Mouse (Mus musculus): ENCODE results near the gene Mid1. TPM values are rescaled to one million over a fixed set of nuclear protein-coding genes. Genes with fewer than 3 reads are reported as not detected.

The Mid1 gene
- total and polyA plus RNA-seq, 2 experiments, result 1.7 to 2.5 TPM

DNA sequence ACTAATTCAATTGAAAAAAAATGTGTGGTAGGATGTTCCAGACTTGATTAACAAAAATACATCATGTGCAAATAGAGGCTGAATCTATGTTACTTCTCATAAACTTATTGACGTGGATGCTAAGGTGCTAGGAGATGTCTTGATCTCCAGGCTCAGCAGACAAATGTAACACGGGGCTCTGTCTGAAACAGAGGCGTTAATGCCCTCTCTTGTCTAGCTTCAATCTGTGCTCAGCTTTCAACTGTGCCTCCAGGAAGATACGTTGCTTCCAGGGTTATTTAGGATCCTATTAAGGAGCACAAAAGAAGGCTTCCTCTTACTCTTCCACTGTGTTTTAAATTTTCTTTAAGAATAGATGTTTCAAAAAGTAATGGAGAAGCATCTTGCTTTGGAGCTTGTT is 115.2 kb downstream of the Mid1 start:
- Histone ChIP-seq H3K4me3 (ENCODE audit: insufficient read depth, low read depth, low read length) (no peak overlapping the region), H3K79me2 (ENCODE audit: control insufficient read depth, insufficient read depth, low read length) (no peaks in the 10 kb centered on the region), H3K36me3 (ENCODE audit: control insufficient read depth, insufficient read depth, low read length) (no peaks in the 10 kb centered on the region), H3K27ac (replicated peaks; ENCODE audit: insufficient read depth, low read depth, low read length) (no peak overlapping the region), H3K27me3 (ENCODE audit: control insufficient read depth, insufficient read depth, low read length) (no peaks in the 10 kb centered on the region), H3K4me1 (ENCODE audit: control insufficient read depth, insufficient read depth, low read length) (no peaks in the 10 kb centered on the region), H3K9ac (ENCODE audit: low read depth, low read length) (no peak overlapping the region)
- TF ChIP-seq CTCF (IDR thresholded peaks at IDR 0.05; ENCODE audit: low read depth, low read length) (no peak), POLR2A (IDR thresholded peaks at IDR 0.05; ENCODE audit: extremely low read depth, insufficient read depth, low read length) (no peak)
- no peak for DNase-seq (ENCODE audit: extremely low read depth, low read depth, low spot score)
- 81% methylated on average over 4 of the region's 4 CpGs for WGBS

DNA sequence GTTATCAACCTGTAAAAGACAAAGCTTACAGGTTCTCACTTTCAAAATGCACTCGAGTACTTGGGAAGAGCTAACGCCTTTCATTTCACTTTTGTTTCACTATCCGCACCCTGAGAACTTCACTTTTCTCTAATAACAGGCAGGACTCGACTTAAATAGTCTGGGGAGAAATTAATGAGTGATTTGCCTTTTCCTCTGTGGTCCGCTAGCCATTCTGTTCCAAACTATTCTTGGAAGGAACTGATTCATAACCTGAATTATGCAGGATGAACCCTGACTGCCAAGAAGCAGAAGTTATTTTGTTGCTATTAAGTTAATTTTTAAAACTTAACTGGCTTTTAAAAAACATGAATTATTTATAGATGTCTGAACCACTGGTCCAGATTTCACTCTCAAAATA is 120.8 kb downstream of the Mid1 start:
- no peak for DNase-seq (ENCODE audit: extremely low read depth, low read depth, low spot score)
- H3K9ac ChIP-seq (ENCODE audit: low read depth, low read length), result no peak overlapping the region
- H3K27me3 ChIP-seq (ENCODE audit: control insufficient read depth, insufficient read depth, low read length), result no peaks in the 10 kb centered on the region
- no peak overlapping the region for H3K4me3 ChIP-seq (ENCODE audit: insufficient read depth, low read depth, low read length)
- no peaks in the 10 kb centered on the region for H3K79me2 ChIP-seq (ENCODE audit: control insufficient read depth, insufficient read depth, low read length)
- WGBS, result 42% methylated on average over 5 of the region's 5 CpGs
- no peak for TF ChIP-seq CTCF (IDR thresholded peaks at IDR 0.05; ENCODE audit: low read depth, low read length)
- no peak for TF ChIP-seq POLR2A (IDR thresholded peaks at IDR 0.05; ENCODE audit: extremely low read depth, insufficient read depth, low read length)
- no peaks in the 10 kb centered on the region for H3K36me3 ChIP-seq (ENCODE audit: control insufficient read depth, insufficient read depth, low read length)
- no peak overlapping the region for H3K27ac ChIP-seq (replicated peaks; ENCODE audit: insufficient read depth, low read depth, low read length)
- H3K4me1 ChIP-seq (ENCODE audit: control insufficient read depth, insufficient read depth, low read length), result peaks cover 2% of the 10 kb centered on the region; the same call in 1 of the 2 replicates

DNA sequence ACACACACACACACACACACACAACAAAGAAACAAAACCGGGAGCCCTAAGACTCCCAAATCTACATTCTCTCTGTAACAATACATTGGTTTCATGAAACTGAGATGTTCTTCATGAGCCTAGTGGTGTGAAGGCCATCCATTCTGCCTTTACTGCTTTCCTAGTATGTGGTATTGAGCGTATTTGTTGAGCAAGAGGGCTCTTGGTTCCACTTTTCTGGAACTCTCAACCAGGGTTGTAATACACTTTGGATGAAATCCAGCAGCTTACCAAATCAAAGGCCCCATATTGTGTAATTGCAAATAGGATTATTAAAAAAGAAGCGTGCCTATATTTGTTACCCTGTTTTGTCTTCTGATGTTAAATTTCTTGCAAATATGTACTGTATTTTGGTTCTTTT is 122.7 kb downstream of the Mid1 start:
- no peaks in the 10 kb centered on the region for H3K79me2 ChIP-seq (ENCODE audit: control insufficient read depth, insufficient read depth, low read length)
- H3K36me3 ChIP-seq (ENCODE audit: control insufficient read depth, insufficient read depth, low read length), result no peaks in the 10 kb centered on the region
- H3K9ac ChIP-seq (ENCODE audit: low read depth, low read length), result no peak overlapping the region
- no peak overlapping the region for H3K27ac ChIP-seq (replicated peaks; ENCODE audit: insufficient read depth, low read depth, low read length)
- 43% methylated on average over 3 of the region's 3 CpGs for WGBS
- H3K4me1 ChIP-seq (ENCODE audit: control insufficient read depth, insufficient read depth, low read length), result peaks cover 2% of the 10 kb centered on the region; the same call in 1 of the 2 replicates
- H3K4me3 ChIP-seq (ENCODE audit: insufficient read depth, low read depth, low read length), result no peak overlapping the region
- DNase-seq (ENCODE audit: extremely low read depth, low read depth, low spot score), result peak; percentile 77
- TF ChIP-seq POLR2A (IDR thresholded peaks at IDR 0.05; ENCODE audit: extremely low read depth, insufficient read depth, low read length) (no peak), CTCF (IDR thresholded peaks at IDR 0.05; ENCODE audit: low read depth, low read length) (no peak)
- H3K27me3 ChIP-seq (ENCODE audit: control insufficient read depth, insufficient read depth, low read length), result no peaks in the 10 kb centered on the region

DNA sequence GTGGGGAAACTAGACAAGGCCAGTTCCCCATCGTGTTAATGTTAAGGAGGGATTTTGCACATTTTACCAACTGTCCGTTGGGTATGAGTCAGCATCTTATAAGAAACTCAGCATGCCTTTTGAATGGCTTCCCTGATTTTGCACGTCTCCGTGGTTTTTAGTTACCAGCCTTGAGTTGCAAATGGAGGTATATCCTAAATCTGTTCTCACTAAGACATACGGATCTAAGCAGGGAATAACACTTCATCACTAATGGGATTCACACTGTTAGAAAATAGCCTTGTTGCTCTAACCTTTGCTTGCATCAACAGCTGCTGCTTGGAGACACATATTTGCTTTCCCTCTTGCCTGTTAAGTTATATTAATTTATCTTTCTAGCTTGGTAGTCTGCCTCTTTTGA is 126.3 kb downstream of the Mid1 start:
- Histone ChIP-seq H3K4me3 (ENCODE audit: insufficient read depth, low read depth, low read length) (no peak overlapping the region), H3K9ac (ENCODE audit: low read depth, low read length) (no peak overlapping the region), H3K36me3 (ENCODE audit: control insufficient read depth, insufficient read depth, low read length) (no peaks in the 10 kb centered on the region), H3K27ac (replicated peaks; ENCODE audit: insufficient read depth, low read depth, low read length) (no peak overlapping the region), H3K4me1 (ENCODE audit: control insufficient read depth, insufficient read depth, low read length) (peaks cover 2% of the 10 kb centered on the region; the same call in 1 of the 2 replicates), H3K79me2 (ENCODE audit: control insufficient read depth, insufficient read depth, low read length) (no peaks in the 10 kb centered on the region), H3K27me3 (ENCODE audit: control insufficient read depth, insufficient read depth, low read length) (no peaks in the 10 kb centered on the region)
- WGBS, result 76% methylated on average over 5 of the region's 5 CpGs
- TF ChIP-seq POLR2A (IDR thresholded peaks at IDR 0.05; ENCODE audit: extremely low read depth, insufficient read depth, low read length) (no peak), CTCF (IDR thresholded peaks at IDR 0.05; ENCODE audit: low read depth, low read length) (no peak)
- DNase-seq (ENCODE audit: extremely low read depth, low read depth, low spot score), result no peak

DNA sequence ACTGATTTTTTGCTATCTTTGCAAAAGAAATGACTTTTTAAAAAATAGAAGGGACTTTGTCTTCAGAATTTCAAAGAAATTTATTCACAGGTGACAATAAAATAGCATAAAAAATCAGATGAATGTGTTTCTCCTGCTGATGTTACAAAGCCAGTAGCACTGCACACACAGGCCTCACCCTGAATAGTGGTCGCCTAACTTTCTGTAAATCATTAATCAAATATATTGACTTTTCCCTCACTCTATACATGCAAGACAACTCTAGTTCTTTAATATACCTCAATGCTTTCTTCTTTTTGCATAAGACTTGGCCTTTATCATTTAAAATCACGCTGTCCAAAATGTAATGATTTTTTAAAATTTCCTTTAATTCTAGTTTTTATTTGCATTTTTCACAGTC is 126.8 kb downstream of the Mid1 start:
- Histone ChIP-seq H3K9ac (ENCODE audit: low read depth, low read length) (no peak overlapping the region), H3K27me3 (ENCODE audit: control insufficient read depth, insufficient read depth, low read length) (no peaks in the 10 kb centered on the region), H3K4me3 (ENCODE audit: insufficient read depth, low read depth, low read length) (no peak overlapping the region), H3K79me2 (ENCODE audit: control insufficient read depth, insufficient read depth, low read length) (no peaks in the 10 kb centered on the region), H3K4me1 (ENCODE audit: control insufficient read depth, insufficient read depth, low read length) (peaks cover 2% of the 10 kb centered on the region; the same call in 1 of the 2 replicates), H3K27ac (replicated peaks; ENCODE audit: insufficient read depth, low read depth, low read length) (no peak overlapping the region), H3K36me3 (ENCODE audit: control insufficient read depth, insufficient read depth, low read length) (no peaks in the 10 kb centered on the region)
- WGBS, result 29% methylated on average over 2 of the region's 2 CpGs
- TF ChIP-seq CTCF (IDR thresholded peaks at IDR 0.05; ENCODE audit: low read depth, low read length), result no peak
- TF ChIP-seq POLR2A (IDR thresholded peaks at IDR 0.05; ENCODE audit: extremely low read depth, insufficient read depth, low read length), result no peak
- no peak for DNase-seq (ENCODE audit: extremely low read depth, low read depth, low spot score)

DNA sequence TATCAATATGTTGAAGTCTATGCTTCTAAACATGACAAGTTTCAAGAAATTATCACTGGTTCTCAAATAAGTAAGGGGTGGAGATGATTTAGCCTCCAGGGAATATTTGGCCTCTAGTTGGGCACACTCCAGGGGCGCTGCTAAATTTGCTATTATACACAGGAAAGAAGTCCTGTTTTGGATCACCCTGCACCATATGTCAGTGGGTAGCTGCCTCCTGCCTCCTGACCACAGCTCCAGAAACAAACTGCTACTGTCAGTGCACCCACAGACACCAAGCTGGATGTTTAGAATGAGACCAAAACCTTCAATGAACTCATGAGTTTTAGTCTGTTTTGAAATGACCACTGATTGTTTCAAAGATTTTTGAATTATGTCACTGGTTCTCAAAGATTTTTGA is 128.7 kb downstream of the Mid1 start:
- Histone ChIP-seq H3K27me3 (ENCODE audit: control insufficient read depth, insufficient read depth, low read length) (no peaks in the 10 kb centered on the region), H3K4me1 (ENCODE audit: control insufficient read depth, insufficient read depth, low read length) (no peaks in the 10 kb centered on the region), H3K27ac (replicated peaks; ENCODE audit: insufficient read depth, low read depth, low read length) (no peak overlapping the region), H3K79me2 (ENCODE audit: control insufficient read depth, insufficient read depth, low read length) (no peaks in the 10 kb centered on the region), H3K36me3 (ENCODE audit: control insufficient read depth, insufficient read depth, low read length) (no peaks in the 10 kb centered on the region), H3K9ac (ENCODE audit: low read depth, low read length) (no peak overlapping the region), H3K4me3 (ENCODE audit: insufficient read depth, low read depth, low read length) (no peak overlapping the region)
- TF ChIP-seq POLR2A (IDR thresholded peaks at IDR 0.05; ENCODE audit: extremely low read depth, insufficient read depth, low read length) (no peak), CTCF (IDR thresholded peaks at IDR 0.05; ENCODE audit: low read depth, low read length) (no peak)
- no peak for DNase-seq (ENCODE audit: extremely low read depth, low read depth, low spot score)
- WGBS, result 81% methylated on average over 1 of the region's 1 CpGs
